Mouse (Mus musculus) forebrain, embryonic 13.5 days (tissue): ENCODE results near the gene Rars. TPM values are rescaled to one million over a fixed set of nuclear protein-coding genes. Genes with fewer than 3 reads are reported as not detected.

Source experiments
- ATAC-seq: fragments of 200-750 bp; cut with Nextera tagmentation; 2 replicates; pipeline ENCODE4 v1.8.0; 2017
- H3K27ac ChIP-seq: fragments of 300-500 bp; sonication (generic); 2 replicates; pipeline ENCODE4 v1.5.1; 2015; ENCODE audit warnings: inconsistent platforms, mild to moderate bottlenecking, moderate library complexity
- H3K27me3 ChIP-seq: fragments of 300-500 bp; sonication (generic); 2 replicates; pipeline ENCODE4 v1.6.1; 2015; ENCODE audit warnings: mild to moderate bottlenecking, inconsistent platforms
- H3K36me3 ChIP-seq: fragments of 300-500 bp; sonication (generic); 2 replicates; pipeline ENCODE4 v1.6.1; 2015; ENCODE audit warnings: mild to moderate bottlenecking, inconsistent platforms; ENCODE audit not compliant: poor library complexity, severe bottlenecking
- H3K4me1 ChIP-seq: fragments of 300-500 bp; sonication (generic); 2 replicates; pipeline ENCODE4 v1.6.1; 2015; ENCODE audit warnings: inconsistent platforms
- H3K4me2 ChIP-seq: fragments of 300-500 bp; sonication (generic); 2 replicates; pipeline ENCODE4 v1.6.1; 2015; ENCODE audit warnings: inconsistent platforms, mild to moderate bottlenecking, moderate library complexity
- H3K4me3 ChIP-seq: fragments of 300-500 bp; sonication (generic); 2 replicates; pipeline ENCODE4 v1.5.1; 2015; ENCODE audit warnings: mild to moderate bottlenecking, inconsistent platforms
- H3K9ac ChIP-seq: fragments of 300-500 bp; sonication (generic); 2 replicates; pipeline ENCODE4 v1.6.1; 2015; ENCODE audit warnings: mild to moderate bottlenecking, inconsistent platforms
- H3K9me3 ChIP-seq: fragments of 300-500 bp; sonication (generic); replicated peaks from 2 replicates; pipeline ENCODE4 v1.6.1; 2016; ENCODE audit warnings: inconsistent platforms
- WGBS: fragments of 180-500 bp; shearing (Covaris S2); methylation state at CpG from one replicate; pipeline ENCODE4 v1.1.7; 2015; 5-methylcytosine and 5-hydroxymethylcytosine counted together
- polyA plus RNA-seq: library from polyadenylated mRNA; unstranded; fragments of >200 nt; fragmentation: Nextera tagmentation; extraction: Ambion mirVana; gene quantifications from 2 replicates; pipeline ENCODE4 v1.2.1, GENCODE M21; 2015

The Rars gene
- polyA plus RNA-seq, 1 experiment from 2014 or later, result 76.0 TPM

- WGBS, result 96% methylated on average over 4 of the region's 4 CpGs
- Histone ChIP-seq H3K27me3 (no peaks in the 10 kb centered on the region), H3K9me3 (no peaks in the 10 kb centered on the region), H3K9ac (no peak overlapping the region), H3K27ac (no peak overlapping the region), H3K4me1 (no peaks in the 10 kb centered on the region; the same call in 1 of the 2 replicates), H3K36me3 (peaks cover 58% of the 10 kb centered on the region), H3K4me3 (no peak overlapping the region), H3K4me2 (no peak overlapping the region)
- ATAC-seq, result no peak
These were observed 49.8 kb downstream of the Rars start for GRCm38 (mm10) chr11:35784537-35784936.

- H3K9me3 ChIP-seq, result no peaks in the 10 kb centered on the region
- no peak for ATAC-seq
- no peaks in the 10 kb centered on the region; the same call in 1 of the 2 replicates for H3K4me1 ChIP-seq
- H3K4me2 ChIP-seq, result no peak overlapping the region
- H3K4me3 ChIP-seq, result no peak overlapping the region
- no peaks in the 10 kb centered on the region for H3K27me3 ChIP-seq
- H3K36me3 ChIP-seq, result peaks cover 58% of the 10 kb centered on the region
- no peak overlapping the region for H3K27ac ChIP-seq
- H3K9ac ChIP-seq, result no peak overlapping the region
- WGBS, result 92% methylated on average over 3 of the region's 3 CpGs
These were observed 50.3 kb downstream of the Rars start for GRCm38 (mm10) chr11:35784002-35784401.

GRCm38 (mm10) chr11:35783038-35783437, 51.3 kb downstream of the Rars start:
- H3K9ac ChIP-seq, result no peak overlapping the region
- no peak for ATAC-seq
- no peaks in the 10 kb centered on the region for H3K27me3 ChIP-seq
- H3K4me3 ChIP-seq, result no peak overlapping the region
- H3K36me3 ChIP-seq, result peaks cover 67% of the 10 kb centered on the region
- no peak overlapping the region for H3K4me2 ChIP-seq
- H3K4me1 ChIP-seq, result no peaks in the 10 kb centered on the region
- WGBS, result 93% methylated on average over 5 of the region's 5 CpGs
- H3K27ac ChIP-seq, result no peak overlapping the region
- no peaks in the 10 kb centered on the region for H3K9me3 ChIP-seq

GRCm38 (mm10) chr11:35782444-35782843, 51.9 kb downstream of the Rars start:
- Histone ChIP-seq H3K4me3 (no peak overlapping the region), H3K4me2 (no peak overlapping the region), H3K27me3 (no peaks in the 10 kb centered on the region), H3K4me1 (no peaks in the 10 kb centered on the region), H3K27ac (no peak overlapping the region), H3K9ac (no peak overlapping the region), H3K9me3 (no peaks in the 10 kb centered on the region), H3K36me3 (peaks cover 73% of the 10 kb centered on the region)
- no peak for ATAC-seq
- 97% methylated on average over 3 of the region's 3 CpGs for WGBS

GRCm38 (mm10) chr11:35780336-35780735, 54.0 kb downstream of the Rars start:
- no peaks in the 10 kb centered on the region for H3K4me1 ChIP-seq
- H3K9me3 ChIP-seq, result no peaks in the 10 kb centered on the region
- no peak overlapping the region for H3K4me2 ChIP-seq
- ATAC-seq, result no peak
- no peak overlapping the region for H3K4me3 ChIP-seq
- peaks cover 81% of the 10 kb centered on the region for H3K36me3 ChIP-seq
- no peak overlapping the region for H3K9ac ChIP-seq
- H3K27ac ChIP-seq, result no peak overlapping the region
- H3K27me3 ChIP-seq, result no peaks in the 10 kb centered on the region
- 76% methylated on average over 3 of the region's 3 CpGs for WGBS

GRCm38 (mm10) chr11:35776452-35776851, 57.9 kb downstream of the Rars start:
- WGBS, result 95% methylated on average over 3 of the region's 3 CpGs
- H3K36me3 ChIP-seq, result peaks cover 47% of the 10 kb centered on the region

GRCm38 (mm10) chr11:35775606-35776005, 58.7 kb downstream of the Rars start:
- Histone ChIP-seq H3K27me3 (no peaks in the 10 kb centered on the region), H3K4me2 (no peak overlapping the region), H3K4me3 (no peak overlapping the region), H3K9ac (no peak overlapping the region), H3K27ac (no peak overlapping the region), H3K4me1 (peaks cover 14% of the 10 kb centered on the region), H3K9me3 (no peaks in the 10 kb centered on the region), H3K36me3 (peaks cover 46% of the 10 kb centered on the region)
- WGBS, result 93% methylated on average over 3 of the region's 3 CpGs
- no peak for ATAC-seq

More at GRCm38 (mm10) chr11:35776452-35776851, 57.9 kb downstream of the Rars start:
- no peak overlapping the region for H3K27ac ChIP-seq
- H3K27me3 ChIP-seq, result no peaks in the 10 kb centered on the region
- no peak overlapping the region for H3K4me2 ChIP-seq
- no peak overlapping the region for H3K9ac ChIP-seq
- no peaks in the 10 kb centered on the region for H3K9me3 ChIP-seq
- peaks cover 6% of the 10 kb centered on the region for H3K4me1 ChIP-seq
- no peak for ATAC-seq
- no peak overlapping the region for H3K4me3 ChIP-seq

- no peak for ATAC-seq
- H3K27me3 ChIP-seq, result no peaks in the 10 kb centered on the region
- WGBS, result 71% methylated on average over 9 of the region's 9 CpGs
These were observed 63.4 kb downstream of the Rars start for GRCm38 (mm10) chr11:35770741-35771504.

GRCm38 (mm10) chr11:35769746-35770437, 64.4 kb downstream of the Rars start:
- peak overlapping the region; percentile 91 for H3K27ac ChIP-seq
- WGBS, result under 1% methylated on average over 34 of the region's 41 CpGs
- peaks cover 17% of the 10 kb centered on the region for H3K4me1 ChIP-seq
- H3K36me3 ChIP-seq, result peaks cover 6% of the 10 kb centered on the region; the same call in 1 of the 2 replicates
- peak overlapping the region; percentile 74 for H3K4me2 ChIP-seq
- no peaks in the 10 kb centered on the region for H3K9me3 ChIP-seq
- H3K4me3 ChIP-seq, result peak overlapping the region; percentile 92
- H3K27me3 ChIP-seq, result no peaks in the 10 kb centered on the region
- ATAC-seq, result peak; percentile 86
- H3K9ac ChIP-seq, result peak overlapping the region; percentile 97

More at GRCm38 (mm10) chr11:35770741-35771504, 63.4 kb downstream of the Rars start:
- peak overlapping the region; percentile 74 for H3K4me2 ChIP-seq
- peaks cover 6% of the 10 kb centered on the region; the same call in 1 of the 2 replicates for H3K36me3 ChIP-seq
- no peak overlapping the region for H3K27ac ChIP-seq
- H3K4me1 ChIP-seq, result peaks cover 17% of the 10 kb centered on the region
- peak overlapping the region; percentile 92 for H3K4me3 ChIP-seq
- H3K9me3 ChIP-seq, result no peaks in the 10 kb centered on the region
- H3K9ac ChIP-seq, result peak overlapping the region; percentile 97

- Histone ChIP-seq H3K4me3 (peak within 1 kb of the TSS; percentile 92), H3K36me3 (peaks cover 6% of the 10 kb centered on the region; the same call in 1 of the 2 replicates), H3K4me1 (peaks cover 17% of the 10 kb centered on the region), H3K27me3 (no peaks in the 10 kb centered on the region), H3K9ac (peak within 1 kb of the TSS; percentile 97), H3K4me2 (peak within 1 kb of the TSS; percentile 74), H3K27ac (peak within 1 kb of the TSS; percentile 91), H3K9me3 (no peaks in the 10 kb centered on the region)
- ATAC-seq, result peak; percentile 100
- WGBS, result 0% methylated on average over 40 of the region's 50 CpGs
These were observed 65.0 kb downstream of the Rars start, which contains the start of gene Pank3 for GRCm38 (mm10) chr11:35769188-35769745. Pank3 (plus strand) TSS chr11:35769484.

GRCm38 (mm10) chr11:35766845-35767244, 67.5 kb downstream of the Rars start:
- ATAC-seq, result no peak
- no peak overlapping the region for H3K27ac ChIP-seq
- no peak overlapping the region for H3K9ac ChIP-seq
- H3K4me3 ChIP-seq, result no peak overlapping the region
- peaks cover 15% of the 10 kb centered on the region for H3K4me1 ChIP-seq
- no peak overlapping the region for H3K4me2 ChIP-seq
- no peaks in the 10 kb centered on the region for H3K9me3 ChIP-seq
- no peaks in the 10 kb centered on the region for H3K36me3 ChIP-seq
- no peaks in the 10 kb centered on the region for H3K27me3 ChIP-seq
- 92% methylated on average over 5 of the region's 5 CpGs for WGBS

- no peak overlapping the region for H3K27ac ChIP-seq
- no peaks in the 10 kb centered on the region for H3K27me3 ChIP-seq
- no peaks in the 10 kb centered on the region for H3K9me3 ChIP-seq
- no peak for ATAC-seq
- WGBS, result 94% methylated on average over 4 of the region's 4 CpGs
- H3K4me3 ChIP-seq, result no peak overlapping the region
- H3K4me1 ChIP-seq, result no peaks in the 10 kb centered on the region
- no peak overlapping the region for H3K9ac ChIP-seq
- H3K4me2 ChIP-seq, result no peak overlapping the region
- no peaks in the 10 kb centered on the region for H3K36me3 ChIP-seq
These were observed 73.7 kb downstream of the Rars start for GRCm38 (mm10) chr11:35760627-35761003.
